In genomic region chr7:109541609-109542363, GRCm38 (mm10) we compare ENCODE assay signal across 13 mouse cellular contexts. TPM values are rescaled to one million over a fixed set of nuclear protein-coding genes. Genes with fewer than 3 reads are reported as not detected.
DNase-seq lines count a peak whose midpoint lies in the region; ATAC-seq and TF ChIP-seq lines count a peak whose summit lies in the region.
"Had no signal": no experiment of that assay in that cellular context is flagged by ENCODE, and none has a peak within 500 bp of the region (broad histone marks: within the 10 kb centered on the region; RNA-seq: fewer than 3 reads in every experiment).

No protein-coding gene starts in this region.

- 80% methylated on average over 10 of the region's 10 CpGs for WGBS in intestine, embryonic 16.5 days
- WGBS in intestine, postnatal 0 days = 85% methylated on average over 10 of the region's 10 CpGs
- WGBS in lung, embryonic 16.5 days = 74% methylated on average over 10 of the region's 10 CpGs
- 49% methylated on average over 10 of the region's 10 CpGs for WGBS in lung, adult 2 months
- 36% methylated on average over 10 of the region's 10 CpGs for WGBS in liver, embryonic 15.5 days (ENCODE audit: insufficient replicate concordance)
- WGBS in stomach, postnatal 0 days = 87% methylated on average over 10 of the region's 10 CpGs

- no peak for ATAC-seq in intestine, embryonic 16.5 days
- no peak for ATAC-seq in intestine, postnatal 0 days
- ATAC-seq in lung, embryonic 16.5 days (ENCODE audit: low read depth) = peak; percentile 10; the same call in 1 of the 2 replicates
- peak; percentile 35; the same call in 1 of the 2 replicates for ATAC-seq in liver, embryonic 15.5 days (ENCODE audit: insufficient read depth)
- no peak for ATAC-seq in stomach, postnatal 0 days (ENCODE audit: low FRiP score, low TSS enrichment)

- H3K27me3 ChIP-seq in intestine, embryonic 16.5 days (replicated peaks; ENCODE audit: control insufficient read depth, insufficient read depth, low read length) = no peaks in the 10 kb centered on the region
- H3K27me3 ChIP-seq in intestine, postnatal 0 days (replicated peaks; ENCODE audit: control insufficient read depth, insufficient read depth, low read length) = no peaks in the 10 kb centered on the region
- no peaks in the 10 kb centered on the region for H3K27me3 ChIP-seq in lung, embryonic 16.5 days (ENCODE audit: control insufficient read depth, insufficient read depth, low read depth, low read length)
- H3K27me3 ChIP-seq in liver, embryonic 15.5 days = no peaks in the 10 kb centered on the region
- no peaks in the 10 kb centered on the region for H3K27me3 ChIP-seq in stomach, postnatal 0 days (ENCODE audit: control insufficient read depth, insufficient read depth, low read length)
- H3K27me3 ChIP-seq: embryonic facial prominence, embryonic 12.5 days had no signal

- TF ChIP-seq EP300 in stomach, postnatal 0 days (optimal IDR thresholded peaks at IDR 0.05) = no peak

- TF ChIP-seq CTCF in intestine, postnatal 0 days (IDR thresholded peaks at IDR 0.05; ENCODE audit: low read depth) = no peak
- no peak for TF ChIP-seq CTCF in lung, adult 2 months (IDR thresholded peaks at IDR 0.05; ENCODE audit: insufficient read depth, low read length)
- no peak for TF ChIP-seq CTCF in stomach, postnatal 0 days (IDR thresholded peaks at IDR 0.05; ENCODE audit: low read depth)

- no peaks in the 10 kb centered on the region for H3K9me3 ChIP-seq in intestine, embryonic 16.5 days (ENCODE audit: control insufficient read depth, low read length)
- H3K9me3 ChIP-seq in intestine, postnatal 0 days (ENCODE audit: control insufficient read depth) = no peaks in the 10 kb centered on the region
- H3K9me3 ChIP-seq in lung, embryonic 16.5 days (ENCODE audit: control insufficient read depth, low read length) = no peaks in the 10 kb centered on the region
- no peaks in the 10 kb centered on the region for H3K9me3 ChIP-seq in liver, embryonic 15.5 days (replicated peaks)
- H3K9me3 ChIP-seq in stomach, postnatal 0 days (ENCODE audit: control insufficient read depth, low read length) = no peaks in the 10 kb centered on the region
- H3K9me3 ChIP-seq: embryonic facial prominence, embryonic 12.5 days had no signal

- peaks cover 8% of the 10 kb centered on the region; the same call in 1 of the 2 replicates for H3K4me1 ChIP-seq in intestine, embryonic 16.5 days (ENCODE audit: control insufficient read depth, insufficient read depth, low read length)
- H3K4me1 ChIP-seq in intestine, postnatal 0 days (replicated peaks; ENCODE audit: control insufficient read depth, insufficient read depth, low read length) = no peaks in the 10 kb centered on the region
- peaks cover 24% of the 10 kb centered on the region for H3K4me1 ChIP-seq in lung, embryonic 16.5 days (replicated peaks; ENCODE audit: control insufficient read depth, insufficient read depth, low read length)
- peaks cover 19% of the 10 kb centered on the region for H3K4me1 ChIP-seq in lung, adult 2 months (ENCODE audit: control insufficient read depth, insufficient read depth, low read length)
- H3K4me1 ChIP-seq in liver, embryonic 15.5 days (replicated peaks) = no peaks in the 10 kb centered on the region; the same call in 1 of the 2 replicates
- no peaks in the 10 kb centered on the region for H3K4me1 ChIP-seq in stomach, postnatal 0 days (replicated peaks; ENCODE audit: control insufficient read depth, insufficient read depth)
- H3K4me1 ChIP-seq: embryonic facial prominence, embryonic 12.5 days had no signal

- no peak overlapping the region for H3K4me3 ChIP-seq in intestine, embryonic 16.5 days (ENCODE audit: low read length)
- H3K4me3 ChIP-seq in intestine, postnatal 0 days (ENCODE audit: low read depth, low read length) = no peak overlapping the region
- no peak overlapping the region for H3K4me3 ChIP-seq in lung, embryonic 16.5 days (ENCODE audit: low read length)
- H3K4me3 ChIP-seq in lung, adult 2 months (replicated peaks; ENCODE audit: extremely low read depth, low read depth, low read length) = no peak overlapping the region
- no peak overlapping the region for H3K4me3 ChIP-seq in liver, embryonic 15.5 days (replicated peaks)
- H3K4me3 ChIP-seq in stomach, postnatal 0 days (ENCODE audit: low read depth, low read length) = no peak overlapping the region
- H3K4me3 ChIP-seq: embryonic facial prominence, embryonic 12.5 days; myocyte had no signal

- H3K4me2 ChIP-seq in intestine, embryonic 16.5 days (ENCODE audit: low read depth, low read length) = no peak overlapping the region
- H3K4me2 ChIP-seq in intestine, postnatal 0 days (replicated peaks; ENCODE audit: low read depth) = no peak overlapping the region
- no peak overlapping the region for H3K4me2 ChIP-seq in lung, embryonic 16.5 days (ENCODE audit: low read depth, low read length)
- no peak overlapping the region for H3K4me2 ChIP-seq in liver, embryonic 15.5 days
- no peak overlapping the region for H3K4me2 ChIP-seq in stomach, postnatal 0 days (replicated peaks; ENCODE audit: low read depth)
- H3K4me2 ChIP-seq: embryonic facial prominence, embryonic 12.5 days had no signal

- no peak for DNase-seq in lung, adult 2 months
- no peak for DNase-seq in stomach, postnatal 0 days (ENCODE audit: low spot score)
- no peak for DNase-seq in right cerebral cortex, postnatal 25 days
- DNase-seq: adrenal gland, postnatal 25 days; cerebellum, adult 8-10 months; kidney, postnatal 36 days; thymus, postnatal 25 days had no signal

- peaks cover 22% of the 10 kb centered on the region for H3K36me3 ChIP-seq in intestine, embryonic 16.5 days (ENCODE audit: control insufficient read depth, insufficient read depth, low read length)
- peaks cover 74% of the 10 kb centered on the region for H3K36me3 ChIP-seq in intestine, postnatal 0 days (ENCODE audit: control insufficient read depth, insufficient read depth)
- peaks cover 30% of the 10 kb centered on the region for H3K36me3 ChIP-seq in lung, embryonic 16.5 days (ENCODE audit: control insufficient read depth, insufficient read depth, low read length)
- H3K36me3 ChIP-seq in liver, embryonic 15.5 days (replicated peaks) = peaks cover 29% of the 10 kb centered on the region
- H3K36me3 ChIP-seq in stomach, postnatal 0 days (ENCODE audit: control insufficient read depth, insufficient read depth, low read length) = peaks cover 19% of the 10 kb centered on the region

- H3K27ac ChIP-seq in intestine, embryonic 16.5 days (ENCODE audit: low read length) = peak overlapping the region; percentile 33
- no peak overlapping the region for H3K27ac ChIP-seq in intestine, postnatal 0 days (ENCODE audit: low read depth, low read length)
- H3K27ac ChIP-seq in lung, embryonic 16.5 days (ENCODE audit: low read length) = peak overlapping the region; percentile 70
- no peak overlapping the region for H3K27ac ChIP-seq in liver, embryonic 15.5 days (replicated peaks)
- H3K27ac ChIP-seq in stomach, postnatal 0 days (replicated peaks) = peak overlapping the region; percentile 24; the same call in 1 of the 2 replicates
- H3K27ac ChIP-seq: embryonic facial prominence, embryonic 12.5 days had no signal

- no peak for TF ChIP-seq POLR2A in lung, adult 2 months (IDR thresholded peaks at IDR 0.05; ENCODE audit: borderline replicate concordance, extremely low read depth, low read depth, low read length)

- no peak overlapping the region for H3K9ac ChIP-seq in intestine, embryonic 16.5 days (ENCODE audit: low read depth, low read length)
- no peak overlapping the region for H3K9ac ChIP-seq in intestine, postnatal 0 days (ENCODE audit: low read depth, low read length)
- H3K9ac ChIP-seq in lung, embryonic 16.5 days (ENCODE audit: low read length) = no peak overlapping the region
- no peak overlapping the region for H3K9ac ChIP-seq in liver, embryonic 15.5 days
- no peak overlapping the region for H3K9ac ChIP-seq in stomach, postnatal 0 days (ENCODE audit: low read length)
- H3K9ac ChIP-seq: embryonic facial prominence, embryonic 12.5 days had no signal

RNA-seq across cellular contexts. Expression of gene Rpl27a, which starts 22.8 kb away (rescaled TPM):
- 115 and 131 TPM in 2 replicates for polyA plus RNA-seq in intestine, embryonic 16.5 days (2015; fragmentation: Nextera tagmentation; extraction: Ambion mirVana)
- 81.0 and 95.7 TPM in 2 replicates for polyA plus RNA-seq in intestine, postnatal 0 days (2015; fragmentation: Nextera tagmentation; extraction: Ambion mirVana)
- polyA plus RNA-seq in lung, embryonic 16.5 days (2015; fragmentation: Nextera tagmentation; extraction: Ambion mirVana) = 126 and 134 TPM in 2 replicates
- polyA plus RNA-seq in lung, adult 2 months (2012; rRNA removed) = 208 and 282 TPM in 2 replicates
- 58.5 and 71.9 TPM in 2 replicates for polyA plus RNA-seq in liver, embryonic 15.5 days (2015; fragmentation: Nextera tagmentation; extraction: Ambion mirVana)
- 122 and 123 TPM in 2 replicates for polyA plus RNA-seq in stomach, postnatal 0 days (2015; fragmentation: Nextera tagmentation; extraction: Ambion mirVana)

RNA-seq across cellular contexts. Expression of gene Trim66, which starts 33.9 kb away (rescaled TPM):
- 0.01 TPM in 1 of 2 replicates, not detected in the other for polyA plus RNA-seq in intestine, embryonic 16.5 days (2015; fragmentation: Nextera tagmentation; extraction: Ambion mirVana)
- polyA plus RNA-seq in intestine, postnatal 0 days (2015; fragmentation: Nextera tagmentation; extraction: Ambion mirVana) = 0.01 and 0.05 TPM in 2 replicates
- 0.03 and 0.13 TPM in 2 replicates for polyA plus RNA-seq in lung, embryonic 16.5 days (2015; fragmentation: Nextera tagmentation; extraction: Ambion mirVana)
- polyA plus RNA-seq in lung, adult 2 months (2012; rRNA removed) = 0.08 and 0.09 TPM in 2 replicates
- not detected in 2 replicates for polyA plus RNA-seq in liver, embryonic 15.5 days (2015; fragmentation: Nextera tagmentation; extraction: Ambion mirVana)
- polyA plus RNA-seq in stomach, postnatal 0 days (2015; fragmentation: Nextera tagmentation; extraction: Ambion mirVana) = 0.02 TPM in 2 replicates

Comparison
In these comparisons a context has a peak if more than half of its experiments do, and no peak if none do; other contexts are left out.
1. H3K27ac ChIP-seq: peak in intestine, embryonic 16.5 days (single experiment), lung, embryonic 16.5 days (single experiment) and stomach, postnatal 0 days (single experiment); none in intestine, postnatal 0 days (single experiment) and liver, embryonic 15.5 days (single experiment).
2. ATAC-seq: peak in lung, embryonic 16.5 days (single experiment) and liver, embryonic 15.5 days (single experiment); none in intestine, embryonic 16.5 days (single experiment), intestine, postnatal 0 days (single experiment) and stomach, postnatal 0 days (single experiment).